Mouse (Mus musculus) hindbrain, embryonic 13.5 days (tissue): ENCODE data around the gene Stx1a. TPM values are rescaled to one million over a fixed set of nuclear protein-coding genes. Genes with fewer than 3 reads are reported as not detected.

ENCODE experiments used
- ATAC-seq: fragments of 200-750 bp; cut with Nextera tagmentation; 2 replicates; pipeline ENCODE4 v1.8.0; 2017; ENCODE audit warnings: moderate TSS enrichment; ENCODE audit not compliant: low FRiP score
- H3K27ac ChIP-seq: fragments of 300-500 bp; sonication (generic); 2 replicates; pipeline ENCODE4 v1.5.1; 2015; ENCODE audit warnings: inconsistent platforms, mild to moderate bottlenecking, moderate library complexity
- H3K27me3 ChIP-seq: fragments of 300-500 bp; sonication (generic); 2 replicates; pipeline ENCODE4 v1.6.1; 2015; ENCODE audit warnings: mild to moderate bottlenecking, inconsistent platforms
- H3K36me3 ChIP-seq: fragments of 300-500 bp; sonication (generic); 2 replicates; pipeline ENCODE4 v1.6.1; 2015; ENCODE audit warnings: mild to moderate bottlenecking, inconsistent platforms
- H3K4me1 ChIP-seq: fragments of 300-500 bp; sonication (generic); replicated peaks from 2 replicates; pipeline ENCODE4 v1.6.1; 2015; ENCODE audit warnings: inconsistent platforms
- H3K4me2 ChIP-seq: fragments of 300-500 bp; sonication (generic); 2 replicates; pipeline ENCODE4 v1.6.1; 2015; ENCODE audit warnings: inconsistent platforms, mild to moderate bottlenecking, moderate library complexity
- H3K4me3 ChIP-seq: fragments of 300-500 bp; sonication (generic); 2 replicates; pipeline ENCODE4 v1.5.1; 2015; ENCODE audit warnings: mild to moderate bottlenecking, inconsistent platforms
- H3K9ac ChIP-seq: fragments of 300-500 bp; sonication (generic); 2 replicates; pipeline ENCODE4 v1.6.1; 2015; ENCODE audit warnings: mild to moderate bottlenecking, inconsistent platforms
- H3K9me3 ChIP-seq: fragments of 300-500 bp; sonication (generic); 2 replicates; pipeline ENCODE4 v1.6.1; 2016; ENCODE audit warnings: inconsistent platforms
- WGBS: fragments of 180-500 bp; shearing (Covaris S2); methylation state at CpG from one replicate; pipeline ENCODE4 v1.1.7; 2015; 5-methylcytosine and 5-hydroxymethylcytosine counted together
- polyA plus RNA-seq: library from polyadenylated mRNA; unstranded; fragments of >200 nt; fragmentation: Nextera tagmentation; extraction: Ambion mirVana; gene quantifications from 2 replicates; pipeline ENCODE4 v1.2.1, GENCODE M21; 2015

Stx1a gene
- polyA plus RNA-seq, 1 experiment from 2014 or later = 78.9 TPM

DNA sequence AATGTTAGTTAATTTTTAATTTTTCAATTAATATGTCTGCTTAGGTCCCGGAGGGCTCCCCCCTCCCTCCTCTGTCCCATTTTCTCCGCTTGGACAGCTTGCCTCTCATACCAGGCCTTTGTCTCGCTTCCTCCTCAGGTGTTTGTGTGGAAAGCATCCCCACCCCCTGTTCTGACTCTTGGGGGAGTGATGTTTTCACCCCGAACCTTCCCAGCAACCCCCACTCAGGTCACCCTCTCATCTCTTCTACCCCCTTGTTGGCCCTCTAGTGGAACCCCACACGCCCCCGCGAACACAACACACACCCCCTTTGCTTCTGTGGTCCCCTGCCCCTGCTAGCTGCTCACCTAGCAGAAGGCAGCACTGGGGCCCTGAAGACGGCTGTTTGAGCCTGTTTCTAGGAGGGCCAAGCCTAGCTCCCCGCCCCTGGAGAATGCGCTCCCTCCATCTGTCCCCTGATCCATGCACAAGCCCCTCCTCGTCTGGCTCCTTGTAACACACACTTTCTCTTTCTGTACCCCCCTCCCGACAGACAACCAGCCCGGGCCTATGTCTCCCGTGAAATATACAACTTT is 53.7 kb downstream of the Stx1a start:
- WGBS = 12% methylated on average over 14 of the region's 14 CpGs
- H3K27me3 ChIP-seq = peaks cover 10% of the 10 kb centered on the region; the same call in 1 of the 2 replicates
- H3K9me3 ChIP-seq = no peaks in the 10 kb centered on the region
- peak; percentile 54 for ATAC-seq
- peak overlapping the region; percentile 73 for H3K4me2 ChIP-seq
- peak overlapping the region; percentile 100 for H3K9ac ChIP-seq
- H3K36me3 ChIP-seq = peaks cover 39% of the 10 kb centered on the region
- H3K4me1 ChIP-seq = peaks cover 35% of the 10 kb centered on the region
- peak overlapping the region; percentile 94 for H3K27ac ChIP-seq
- H3K4me3 ChIP-seq = peak overlapping the region; percentile 99

DNA sequence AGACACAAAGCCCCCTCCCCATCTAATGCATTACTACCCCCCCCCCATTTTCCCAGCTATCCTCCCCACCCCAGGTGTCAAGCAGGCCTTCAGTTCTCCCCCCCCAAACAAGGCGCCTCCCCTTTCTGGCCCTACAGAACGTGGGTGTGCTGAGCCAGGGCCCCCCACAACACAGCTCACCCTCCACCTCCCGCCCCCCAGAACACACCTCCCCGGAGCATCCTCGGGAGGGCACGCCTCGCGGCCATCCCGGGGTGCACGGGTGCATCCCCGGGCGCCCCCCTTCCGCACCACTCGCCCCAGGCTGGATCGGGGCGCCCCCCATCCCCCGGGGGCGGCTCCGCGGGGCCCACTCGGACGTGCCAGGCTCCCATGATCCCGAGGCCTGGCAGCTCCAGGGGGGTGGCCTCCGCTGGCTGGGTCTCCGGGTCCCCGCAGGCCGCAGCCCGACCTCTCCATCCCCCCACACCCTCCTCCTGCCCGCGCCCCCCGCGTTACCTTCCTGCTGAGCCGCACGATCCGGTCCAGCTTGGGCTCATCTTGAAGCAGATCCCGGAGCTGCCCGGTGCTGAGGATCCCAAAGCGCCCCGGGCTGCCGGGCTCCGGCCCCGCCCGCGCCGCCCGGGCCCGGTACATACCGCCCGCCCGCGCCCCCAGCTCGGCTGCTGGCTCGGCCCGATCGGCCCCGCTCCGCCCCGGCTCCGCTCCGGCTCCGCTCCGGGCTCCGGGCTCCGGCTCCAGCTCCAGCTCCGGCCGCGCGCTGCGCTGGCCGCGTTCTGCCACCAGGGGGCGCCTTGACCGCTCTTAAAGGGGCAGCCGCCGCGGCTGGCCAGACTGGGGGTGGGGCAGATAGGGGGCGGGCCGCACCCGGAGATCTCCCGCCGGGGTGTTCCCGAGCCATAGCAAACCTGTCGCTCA is 54.5 kb downstream of the Stx1a start, which contains the start of gene Vps37d:
TSS of gene Vps37d (minus strand) at position 703 of the 918 bp plus-strand sequence.
- under 1% methylated on average over 66 of the region's 83 CpGs for WGBS
- ATAC-seq = peak; percentile 80

DNA sequence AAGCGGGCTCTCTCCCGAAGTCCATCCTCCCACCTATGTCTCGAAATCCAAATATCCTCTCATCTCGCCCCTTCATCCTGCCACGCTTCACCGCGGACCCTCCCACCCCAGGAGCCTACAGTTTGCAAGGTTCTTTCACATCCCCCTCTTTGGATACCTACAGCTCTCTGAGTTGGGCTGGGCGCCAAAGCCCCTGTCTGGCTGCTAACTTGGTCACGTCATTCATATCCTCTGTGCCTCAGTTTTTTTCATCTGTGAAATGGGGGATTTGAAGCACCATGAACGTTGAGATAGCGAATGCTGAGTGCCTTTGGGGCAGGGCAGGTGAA is 55.2 kb downstream of the Stx1a start:
- WGBS = 2% methylated on average over 11 of the region's 11 CpGs

More for the DNA sequence above, 54.5 kb downstream of the Stx1a start, which contains the start of gene Vps37d:
- Histone ChIP-seq H3K4me2 (peak within 1 kb of the TSS; percentile 73), H3K9me3 (no peaks in the 10 kb centered on the region), H3K4me3 (peak within 1 kb of the TSS; percentile 99), H3K9ac (peak within 1 kb of the TSS; percentile 100), H3K27ac (peak within 1 kb of the TSS; percentile 94), H3K27me3 (peaks cover 13% of the 10 kb centered on the region), H3K36me3 (peaks cover 31% of the 10 kb centered on the region), H3K4me1 (peaks cover 34% of the 10 kb centered on the region)

GRCm38 (mm10) chr5:135079578-135079977 is 56.3 kb downstream of the Stx1a start:
- H3K4me2 ChIP-seq = no peak overlapping the region
- H3K4me1 ChIP-seq = peaks cover 18% of the 10 kb centered on the region
- no peaks in the 10 kb centered on the region for H3K9me3 ChIP-seq
- WGBS = 95% methylated on average over 2 of the region's 2 CpGs
- no peak overlapping the region for H3K4me3 ChIP-seq
- H3K9ac ChIP-seq = no peak overlapping the region
- no peak for ATAC-seq
- H3K27me3 ChIP-seq = peaks cover 23% of the 10 kb centered on the region
- peaks cover 14% of the 10 kb centered on the region for H3K36me3 ChIP-seq
- no peak overlapping the region for H3K27ac ChIP-seq

More for the DNA sequence above, 55.2 kb downstream of the Stx1a start:
- H3K27me3 ChIP-seq = peaks cover 13% of the 10 kb centered on the region
- H3K4me1 ChIP-seq = peaks cover 28% of the 10 kb centered on the region
- H3K36me3 ChIP-seq = peaks cover 25% of the 10 kb centered on the region
- peak overlapping the region; percentile 99 for H3K4me3 ChIP-seq
- peak; percentile 52 for ATAC-seq
- no peaks in the 10 kb centered on the region for H3K9me3 ChIP-seq
- H3K27ac ChIP-seq = peak overlapping the region; percentile 94
- peak overlapping the region; percentile 73 for H3K4me2 ChIP-seq
- H3K9ac ChIP-seq = peak overlapping the region; percentile 100

GRCm38 (mm10) chr5:135080539-135080938 is 57.3 kb downstream of the Stx1a start:
- 85% methylated on average over 5 of the region's 5 CpGs for WGBS

DNA sequence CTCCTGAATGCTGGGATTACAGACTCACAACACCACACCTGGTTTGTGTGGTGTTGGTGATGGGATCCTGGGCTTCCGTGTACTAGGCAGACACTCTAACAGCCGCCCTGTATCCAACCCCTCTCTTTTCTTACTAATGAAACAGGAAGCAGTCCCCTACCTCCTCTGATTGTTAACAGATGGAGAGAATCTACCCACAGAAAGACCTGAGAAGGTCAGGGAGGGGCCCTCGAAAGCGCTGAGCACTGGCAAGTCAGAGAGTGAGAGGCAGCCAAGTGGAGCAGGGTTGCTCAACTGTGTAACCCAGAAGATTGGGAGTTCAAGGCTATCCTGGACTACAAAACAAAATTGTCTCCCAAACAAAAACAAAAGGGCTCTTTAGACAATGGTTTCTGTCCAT is 63.6 kb downstream of the Stx1a start:
- Histone ChIP-seq H3K27me3 (peaks cover 69% of the 10 kb centered on the region), H3K4me3 (no peak overlapping the region), H3K4me1 (peaks cover 4% of the 10 kb centered on the region), H3K27ac (no peak overlapping the region), H3K9me3 (no peaks in the 10 kb centered on the region), H3K9ac (no peak overlapping the region), H3K4me2 (no peak overlapping the region), H3K36me3 (no peaks in the 10 kb centered on the region)
- 70% methylated on average over 4 of the region's 4 CpGs for WGBS
- no peak for ATAC-seq

More at GRCm38 (mm10) chr5:135080539-135080938, 57.3 kb downstream of the Stx1a start:
- Histone ChIP-seq H3K9me3 (no peaks in the 10 kb centered on the region), H3K36me3 (peaks cover 4% of the 10 kb centered on the region), H3K4me2 (no peak overlapping the region), H3K27me3 (peaks cover 29% of the 10 kb centered on the region), H3K9ac (no peak overlapping the region), H3K27ac (no peak overlapping the region), H3K4me1 (peaks cover 18% of the 10 kb centered on the region), H3K4me3 (no peak overlapping the region)
- ATAC-seq = no peak

DNA sequence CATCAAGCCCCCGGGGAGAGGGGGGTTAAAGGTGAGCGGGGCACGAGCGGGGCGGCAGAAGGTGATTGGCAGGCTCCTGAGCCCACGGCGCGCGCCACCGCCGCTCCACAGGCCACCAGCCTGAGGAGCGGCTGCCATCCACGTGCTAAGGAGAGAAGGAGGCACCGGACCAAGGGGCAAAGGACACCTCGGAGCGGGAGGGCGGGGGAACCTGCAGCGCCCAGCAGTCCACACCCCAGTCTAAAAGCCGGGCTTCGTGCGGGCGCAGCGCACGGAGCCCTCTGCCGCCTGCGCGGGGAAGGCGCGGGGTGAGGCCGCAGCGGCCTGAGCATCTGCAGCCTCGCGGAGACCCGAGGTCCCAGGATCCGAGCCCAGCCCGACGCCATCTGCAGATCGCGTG is 66.4 kb downstream of the Stx1a start, which contains the start of gene Mlxipl:
TSS of gene Mlxipl (plus strand) at position 238 of the 400 bp plus-strand sequence.
- Histone ChIP-seq H3K4me1 (peaks cover 4% of the 10 kb centered on the region), H3K27me3 (peaks cover 75% of the 10 kb centered on the region), H3K4me3 (peak within 1 kb of the TSS; percentile 16; the same call in 1 of the 2 replicates), H3K36me3 (no peaks in the 10 kb centered on the region), H3K27ac (no peak within 1 kb of the TSS), H3K4me2 (peak within 1 kb of the TSS; percentile 21; the same call in 1 of the 2 replicates), H3K9ac (no peak within 1 kb of the TSS), H3K9me3 (no peaks in the 10 kb centered on the region)
- WGBS = 3% methylated on average over 38 of the region's 39 CpGs
- ATAC-seq = no peak

Other genes starting within 250 kb of the Stx1a start
- gene Tmem270, start 116.7 kb upstream of the Stx1a start, polyA plus RNA-seq = not detected in 2 replicates
- 0.31 TPM in 1 of 2 replicates, not detected in the other for gene Cldn13, start 108.0 kb upstream of the Stx1a start, polyA plus RNA-seq
- gene Mettl27, start 91.1 kb upstream of the Stx1a start, polyA plus RNA-seq = 5.4 and 6.7 TPM in 2 replicates
- gene Cldn4, start 76.5 kb upstream of the Stx1a start, polyA plus RNA-seq = not detected in 2 replicates
- 2.3 and 2.8 TPM in 2 replicates for gene Cldn3, start 37.3 kb upstream of the Stx1a start, polyA plus RNA-seq
- gene Abhd11, start 14.3 kb upstream of the Stx1a start, polyA plus RNA-seq = 64.6 and 65.0 TPM in 2 replicates
- gene Dnajc30, start 40.7 kb downstream of the Stx1a start, polyA plus RNA-seq = 37.4 and 38.8 TPM in 2 replicates
- 79.1 and 93.5 TPM in 2 replicates for gene Bud23, start 41.5 kb downstream of the Stx1a start, polyA plus RNA-seq
- gene Vps37d, start 54.8 kb downstream of the Stx1a start, polyA plus RNA-seq = 29.8 and 31.9 TPM in 2 replicates
- 0.41 and 0.71 TPM in 2 replicates for gene Mlxipl, start 66.4 kb downstream of the Stx1a start, polyA plus RNA-seq
- gene Tbl2, start 126.2 kb downstream of the Stx1a start, polyA plus RNA-seq = 14.9 and 16.7 TPM in 2 replicates
- gene Bcl7b, start 144.8 kb downstream of the Stx1a start, polyA plus RNA-seq = 45.3 and 52.1 TPM in 2 replicates
- 35.9 and 38.1 TPM in 2 replicates for gene Baz1b, start 163.8 kb downstream of the Stx1a start, polyA plus RNA-seq
- 12.3 and 14.3 TPM in 2 replicates for gene Fzd9, start 227.7 kb downstream of the Stx1a start, polyA plus RNA-seq